Mouse (Mus musculus): ENCODE measurements around the gene Rtl4.
A peak's percentile ranks its signal among the peaks of the same experiment; 100 is the strongest.

Gene Rtl4

DNA sequence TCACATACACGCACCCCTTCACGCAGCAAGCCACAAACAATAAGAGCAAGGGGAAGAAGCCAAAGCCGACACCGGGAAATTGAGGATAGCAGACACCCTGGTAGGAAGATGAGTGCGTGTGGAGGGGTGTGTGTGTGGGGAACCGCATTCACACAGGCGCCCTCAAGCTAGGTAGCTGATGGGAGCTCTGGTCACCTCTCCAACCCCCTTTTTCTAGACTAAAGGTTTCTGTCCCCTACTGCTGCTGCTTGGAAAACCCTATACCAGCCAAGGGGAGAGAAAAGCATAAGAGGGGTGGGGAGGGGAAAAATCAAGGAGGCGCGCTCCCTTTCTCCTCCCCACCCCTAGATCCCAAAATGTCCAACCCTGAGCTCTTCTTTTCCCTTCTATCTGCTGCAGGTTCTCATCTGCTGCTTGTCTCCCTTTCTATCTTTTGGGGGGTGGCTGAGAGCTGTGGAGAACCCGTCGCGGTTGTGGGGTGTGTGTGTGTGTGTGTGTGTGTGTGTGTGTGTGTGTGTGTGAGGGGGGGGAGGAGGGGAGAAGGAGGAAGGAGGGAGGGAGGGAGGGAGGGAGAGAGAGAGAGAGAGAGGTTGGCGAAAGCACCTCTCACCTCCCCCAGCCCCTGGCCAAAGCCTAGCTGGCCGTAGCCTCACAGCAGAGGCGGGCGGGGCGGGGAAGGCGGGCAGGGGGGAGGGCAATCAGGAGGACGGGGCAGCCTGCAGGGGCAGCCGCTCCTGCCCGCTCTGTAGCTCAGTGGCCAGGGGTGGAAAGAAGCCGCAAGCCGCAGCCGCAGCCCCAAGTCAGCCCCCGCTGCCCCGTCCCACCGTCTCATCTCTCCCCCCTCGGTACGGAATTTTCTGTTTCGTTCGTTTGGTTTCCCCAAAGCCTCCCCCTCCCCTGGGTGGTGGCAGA lies at the start of gene Rtl4:
Gene Rtl4, plus strand, starts transcription at position 701 of the 912 bp plus-strand sequence.
- no peak for DNase-seq (ENCODE audit: low read depth)

DNA sequence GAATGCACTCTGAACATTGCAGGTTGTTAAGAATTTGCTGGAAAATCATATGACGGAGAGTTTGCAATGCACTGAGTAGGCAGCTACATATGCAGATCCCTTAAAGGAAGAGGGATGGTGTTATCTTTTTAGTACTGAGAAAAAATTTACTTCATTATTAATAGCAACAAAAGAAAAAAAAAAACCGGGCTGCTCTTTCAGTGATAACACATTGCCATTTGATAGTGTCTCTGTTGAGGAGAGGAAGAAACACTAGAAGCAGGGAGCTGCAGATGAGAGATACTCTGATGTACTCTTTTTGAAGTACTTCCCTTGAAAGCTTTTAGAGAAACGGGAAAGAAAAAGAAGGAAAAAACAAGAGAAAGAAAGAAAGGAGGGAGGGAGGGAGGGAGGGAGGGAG lies 44.0 kb upstream of the Rtl4 start:
- DNase-seq (ENCODE audit: low read depth) = no peak

DNA sequence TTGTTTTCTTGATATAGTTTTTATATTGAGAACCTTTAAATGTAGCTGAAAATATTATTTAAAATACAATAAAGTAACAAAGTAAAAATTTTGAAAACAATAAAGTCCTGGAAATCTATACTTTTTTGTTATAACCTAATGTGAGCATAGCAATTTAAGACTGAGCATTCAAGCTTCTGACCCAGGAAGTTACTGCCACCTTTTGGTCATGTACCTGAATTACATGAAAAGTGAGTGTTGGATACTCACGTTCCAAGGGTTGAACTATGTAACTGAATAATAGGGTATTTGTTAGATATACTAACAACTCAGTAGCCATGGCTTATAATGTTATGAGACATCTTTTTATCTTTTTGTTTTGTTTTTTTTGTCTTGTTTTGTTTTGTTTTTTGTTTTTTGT lies 43.3 kb upstream of the Rtl4 start:
- DNase-seq (ENCODE audit: low read depth) = peak; percentile 10

DNA sequence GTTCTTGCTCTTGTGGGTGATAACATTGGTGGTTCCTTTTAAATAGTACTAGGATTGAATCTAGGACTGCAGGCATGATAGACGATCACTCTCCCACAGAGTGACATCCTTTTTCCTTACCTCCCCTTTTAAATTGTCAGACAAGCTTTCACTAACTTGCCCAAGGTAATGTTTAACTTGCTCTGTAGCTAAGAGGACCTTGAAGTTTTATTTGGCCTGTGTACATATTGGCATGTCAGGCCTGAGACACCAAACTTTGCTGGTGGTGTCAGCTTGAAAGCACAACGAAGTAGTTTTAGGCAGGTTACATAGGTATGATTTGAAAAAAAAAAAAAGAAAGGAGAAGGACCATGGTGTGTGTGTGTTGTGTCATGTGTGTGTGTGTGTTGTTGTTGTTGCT lies 36.5 kb upstream of the Rtl4 start:
- no peak for DNase-seq (ENCODE audit: low read depth)

DNA sequence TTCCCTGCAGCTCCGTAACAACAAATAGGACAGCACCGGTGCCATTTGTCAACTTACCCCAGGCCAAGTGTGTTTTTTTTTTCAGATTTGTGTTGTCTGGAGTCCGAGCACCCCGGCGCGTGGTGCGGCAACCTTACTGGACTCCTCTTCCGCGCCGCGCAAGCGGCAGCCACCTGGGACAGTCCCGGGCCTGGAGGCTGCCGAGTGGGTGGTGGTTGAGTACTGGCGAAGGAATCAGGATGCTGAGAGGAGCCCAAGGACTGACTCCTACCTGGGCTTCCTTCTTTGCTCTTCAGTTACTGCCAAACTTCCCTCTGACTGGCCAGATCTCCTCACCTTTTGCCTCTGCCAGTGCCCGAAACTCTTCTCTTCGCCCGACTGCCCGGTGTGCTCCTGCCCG lies 965 bp upstream of the Rtl4 start:
- no peak for DNase-seq (ENCODE audit: low read depth)

DNA sequence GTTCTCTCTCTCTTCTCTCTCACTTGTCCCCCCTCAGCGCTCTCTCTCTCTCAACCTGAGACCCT lies 733 bp upstream of the Rtl4 start, which contains the start of gene Trpc5:
Gene Trpc5, minus strand, starts transcription at position 39 of the 65 bp plus-strand sequence.
- DNase-seq (ENCODE audit: low read depth) = no peak

DNA sequence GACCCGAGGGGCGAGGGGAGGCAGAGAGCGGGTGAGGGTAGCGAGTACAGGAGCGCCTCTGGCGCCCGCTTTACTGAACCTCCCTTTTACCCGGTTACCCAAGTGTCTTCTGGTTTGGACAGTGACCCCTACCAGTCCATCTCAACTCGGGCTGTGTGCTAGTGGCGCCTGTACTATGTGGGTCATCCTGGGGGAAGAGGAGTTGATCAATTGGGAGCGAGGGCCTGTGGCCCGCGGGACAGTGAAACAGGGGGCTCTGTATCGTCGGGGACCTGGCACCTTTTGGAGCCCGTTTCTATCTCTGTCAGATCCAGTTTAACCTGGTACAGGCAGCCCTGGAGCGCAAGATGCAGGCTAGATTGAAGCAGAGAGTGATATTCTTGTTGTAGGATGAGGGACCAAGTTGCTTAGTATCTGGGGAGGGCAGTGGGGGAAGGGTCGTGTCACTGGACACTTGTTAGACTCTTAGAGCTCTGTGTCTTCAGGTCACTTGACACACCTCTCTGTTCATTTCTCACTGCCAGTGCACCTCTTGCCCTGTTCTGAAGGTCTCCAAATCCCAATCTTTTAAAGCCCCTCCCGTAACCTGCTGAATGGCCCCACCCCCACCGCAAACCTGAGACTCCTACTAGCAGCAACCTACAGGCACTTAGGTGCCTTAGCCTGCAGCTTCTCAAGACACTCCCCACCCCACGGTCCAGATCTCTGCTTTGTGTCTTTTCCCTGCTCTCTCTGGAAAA lies 582 bp downstream of the Rtl4 start:
- DNase-seq (ENCODE audit: low read depth) = no peak

DNA sequence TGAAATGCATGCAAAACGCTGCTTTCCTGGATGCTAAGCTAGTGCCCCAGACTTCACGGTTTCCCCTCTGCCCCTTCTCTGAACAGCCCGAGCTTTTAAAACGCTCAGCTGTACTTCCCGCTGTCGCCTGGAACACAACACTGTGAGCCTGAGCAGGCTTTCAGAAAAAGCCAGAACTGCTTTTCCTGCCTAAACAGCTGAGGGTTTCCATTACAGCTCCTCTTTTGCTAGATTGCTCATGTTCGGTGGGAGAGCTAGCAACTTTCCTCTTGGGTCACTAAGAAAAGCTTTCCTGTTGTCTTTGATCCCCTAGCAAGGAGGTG lies 1.1 kb downstream of the Rtl4 start:
- no peak for DNase-seq (ENCODE audit: low read depth)

DNA sequence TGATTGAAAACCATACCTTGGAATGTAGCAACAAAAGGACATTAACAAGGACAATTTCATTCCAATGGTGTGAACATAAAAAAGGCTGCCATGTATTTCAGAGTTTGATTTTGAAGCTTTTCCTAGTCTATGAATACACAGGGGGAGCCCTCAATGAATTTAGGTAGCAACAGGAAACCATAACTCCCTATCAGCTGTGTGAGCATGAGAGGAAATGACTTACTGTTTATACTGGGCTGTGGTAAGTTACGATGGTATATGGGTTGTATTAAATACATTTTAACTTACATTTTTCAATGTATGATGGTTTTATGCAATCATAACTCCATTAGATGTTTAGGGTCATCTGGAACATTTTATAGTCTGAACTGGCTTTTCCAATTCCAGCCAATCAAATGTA lies 27.6 kb downstream of the Rtl4 start:
- DNase-seq (ENCODE audit: low read depth) = no peak

DNA sequence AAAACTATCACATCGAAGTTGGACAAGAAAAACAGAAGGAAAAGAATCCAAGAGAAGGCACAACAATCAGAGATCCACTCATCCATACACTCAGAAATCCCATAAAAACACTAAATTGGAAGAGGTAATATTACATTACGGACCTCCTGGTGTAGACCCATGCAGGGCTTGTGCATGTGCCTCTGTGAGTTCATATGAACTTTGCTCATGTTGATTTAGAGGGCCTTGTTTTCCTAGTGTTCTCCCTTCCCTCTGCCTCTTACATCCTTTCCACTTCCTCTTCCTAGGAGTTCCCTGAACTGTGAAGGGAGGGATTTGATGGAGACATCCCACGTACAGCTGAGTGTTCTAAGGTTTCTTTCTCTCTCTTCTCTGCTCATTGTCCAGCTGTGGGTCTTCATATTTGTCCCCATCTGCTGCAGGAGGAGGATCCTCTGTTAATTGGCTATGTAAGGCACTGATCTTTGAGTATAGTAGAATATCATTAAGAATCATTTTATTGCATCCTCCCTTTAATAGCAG lies 58.9 kb downstream of the Rtl4 start:
- no peak for DNase-seq (ENCODE audit: low read depth)

DNA sequence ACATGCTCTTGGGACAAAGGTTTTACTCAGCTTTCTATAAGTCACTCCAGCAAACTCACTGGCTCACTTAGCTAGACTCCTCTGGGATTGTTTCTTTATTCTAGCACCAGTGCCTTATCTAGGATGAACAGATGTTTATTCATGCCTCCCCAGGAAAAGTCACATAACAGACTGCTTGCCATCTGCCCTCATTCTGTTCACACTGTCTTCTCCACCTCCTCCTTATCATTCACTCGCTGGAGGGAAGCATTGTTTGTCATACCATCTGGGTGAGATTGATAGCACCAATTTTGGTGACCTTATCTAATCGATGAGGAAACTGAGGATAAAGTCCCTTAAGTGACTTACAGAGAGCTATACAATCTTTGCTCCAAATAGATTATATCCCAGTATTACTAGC lies 298.3 kb downstream of the Rtl4 start:
- DNase-seq (ENCODE audit: low read depth) = no peak

DNA sequence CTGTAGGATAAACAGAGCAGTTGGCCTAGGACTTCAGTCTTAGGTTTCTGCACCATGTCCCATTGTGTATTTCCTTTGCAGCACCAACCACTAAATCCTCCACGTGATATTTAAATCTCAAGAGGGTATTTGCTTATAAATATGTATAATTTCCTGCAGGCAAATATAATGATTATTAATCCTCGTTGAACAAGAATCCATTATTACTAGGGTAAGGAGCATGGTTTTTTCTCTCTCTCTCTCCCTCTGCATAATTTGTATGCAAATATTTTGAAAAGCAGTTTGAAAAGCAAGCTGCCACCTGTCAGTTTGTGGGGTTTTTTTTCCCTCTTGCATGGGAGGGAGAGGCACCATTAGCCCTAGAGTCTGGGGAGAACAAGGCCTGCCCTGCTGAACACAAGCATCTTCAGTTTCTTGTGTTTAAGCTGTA lies 376.8 kb downstream of the Rtl4 start:
- no peak for DNase-seq (ENCODE audit: low read depth)

DNA sequence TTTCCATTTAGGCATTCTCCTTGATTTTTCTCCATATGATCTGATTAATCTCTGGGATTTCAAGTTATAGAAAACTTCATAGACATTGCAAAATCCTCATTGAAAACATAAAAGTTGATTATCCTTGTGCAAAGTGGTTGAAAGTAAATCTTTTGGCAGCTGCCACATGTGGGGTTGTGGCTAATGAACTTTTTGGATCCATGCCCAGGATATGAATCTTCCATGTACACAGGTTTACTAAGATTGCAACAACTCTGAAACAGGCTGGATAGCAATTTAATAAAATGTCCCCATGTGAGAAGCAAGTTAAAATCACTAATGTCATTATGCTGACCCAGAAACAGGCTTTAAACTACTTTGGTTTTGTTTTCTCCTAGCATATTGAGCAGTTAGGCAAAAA lies 401.1 kb downstream of the Rtl4 start:
- DNase-seq (ENCODE audit: low read depth) = no peak

DNA sequence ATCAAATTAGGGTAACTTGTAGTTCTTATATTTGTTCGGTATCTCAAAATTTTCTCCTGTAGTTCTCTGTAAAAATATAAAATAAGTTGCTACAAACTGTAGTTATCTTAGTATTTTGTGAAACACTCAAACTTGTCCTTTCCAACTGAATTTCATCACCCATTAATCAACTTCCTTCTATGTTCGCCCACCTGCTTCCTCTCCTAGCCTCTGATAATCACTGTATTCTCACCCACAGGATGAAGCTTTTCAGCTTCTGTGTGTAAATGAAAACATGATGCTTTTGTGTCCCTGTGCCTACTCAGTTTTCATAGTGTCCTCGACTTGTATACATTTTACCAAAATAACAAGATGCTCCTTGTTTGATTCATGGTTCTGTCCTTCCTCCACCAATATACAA lies 401.7 kb downstream of the Rtl4 start:
- no peak for DNase-seq (ENCODE audit: low read depth)

DNA sequence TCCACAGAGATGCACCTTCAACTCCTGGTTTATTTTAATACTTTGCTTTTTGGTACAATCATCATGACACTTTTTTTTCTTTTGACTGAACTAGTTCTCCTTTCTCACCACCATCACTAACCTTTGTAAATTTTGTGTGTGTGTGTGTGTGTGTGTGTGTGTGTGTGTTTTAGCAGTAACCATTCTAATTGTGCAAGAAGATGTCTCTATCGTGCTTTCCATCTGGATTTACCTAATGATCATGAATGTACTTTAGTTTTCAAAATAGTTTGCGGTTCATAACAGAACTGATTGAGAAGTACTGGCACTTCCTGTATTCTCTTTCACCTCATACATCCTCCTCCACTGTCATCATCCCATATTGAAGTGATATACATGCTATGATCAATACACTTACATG lies 402.3 kb downstream of the Rtl4 start:
- no peak for DNase-seq (ENCODE audit: low read depth)

Measured in c-Kit-positive CD71-negative TER-119-negative erythroid progenitor cells, embryonic 14.5 days (primary cell).